Mouse (Mus musculus) limb, embryonic 14.5 days (tissue): ENCODE data around the gene Hspb8. TPM values are rescaled to one million over a fixed set of nuclear protein-coding genes. Genes with fewer than 3 reads are reported as not detected.
"Not testable (repeated sequence)": the region's sequence is repeated elsewhere in the genome, so short reads cannot be mapped to it uniquely, and the experiment has no call there.

ENCODE experiments used
- ATAC-seq: fragments of 200-750 bp; cut with Nextera tagmentation; 2 replicates; pipeline ENCODE4 v1.8.0; 2017; ENCODE audit warnings: low read depth, moderate number of reproducible peaks, moderate TSS enrichment; ENCODE audit not compliant: low FRiP score
- DNase-seq: peaks from one replicate; pipeline ENCODE4 v3.0.0-alpha.2; 2015; ENCODE audit warnings: low spot score
- H3K27ac ChIP-seq: fragments of 300-500 bp; sonication (generic); replicated peaks from 2 replicates; pipeline ENCODE4 v1.5.1; 2014; ENCODE audit warnings: low read depth, mild to moderate bottlenecking, low read length, moderate library complexity, mixed read lengths
- H3K27me3 ChIP-seq: fragments of 300-500 bp; sonication (generic); 2 replicates; pipeline ENCODE4 v1.6.1; 2014; ENCODE audit warnings: low read length, mixed read lengths; ENCODE audit not compliant: control insufficient read depth, insufficient read depth
- H3K36me3 ChIP-seq: fragments of 300-500 bp; sonication (generic); 2 replicates; pipeline ENCODE4 v1.6.1; 2014; ENCODE audit warnings: mild to moderate bottlenecking, low read length, moderate library complexity, mixed read lengths; ENCODE audit not compliant: control insufficient read depth, insufficient read depth
- H3K4me1 ChIP-seq: fragments of 300-500 bp; sonication (generic); 2 replicates; pipeline ENCODE4 v1.6.1; 2014; ENCODE audit warnings: antibody characterized with exemption, low read length, mixed read lengths; ENCODE audit not compliant: control insufficient read depth, insufficient read depth
- H3K4me2 ChIP-seq: fragments of 300-500 bp; sonication (generic); replicated peaks from 2 replicates; pipeline ENCODE4 v1.6.1; 2014; ENCODE audit warnings: low read depth, mild to moderate bottlenecking, low read length, moderate library complexity; ENCODE audit not compliant: severe bottlenecking
- H3K4me3 ChIP-seq: fragments of 300-500 bp; sonication (generic); replicated peaks from 2 replicates; pipeline ENCODE4 v1.5.1; 2014; ENCODE audit warnings: low read length
- H3K9ac ChIP-seq: fragments of 300-500 bp; sonication (generic); 2 replicates; pipeline ENCODE4 v1.6.1; 2014; ENCODE audit warnings: mild to moderate bottlenecking, low read depth, low read length, moderate library complexity; ENCODE audit not compliant: severe bottlenecking
- H3K9me3 ChIP-seq: fragments of 300-500 bp; sonication (generic); 2 replicates; pipeline ENCODE4 v1.6.1; 2016; ENCODE audit warnings: low read length; ENCODE audit not compliant: control insufficient read depth
- POLR2A ChIP-seq: fragments of 200-500 bp; IDR thresholded peaks from 2 replicates; pipeline ENCODE4 v1.8.0; 2012; ENCODE audit warnings: inconsistent platforms, mild to moderate bottlenecking, moderate library complexity, borderline replicate concordance; ENCODE audit not compliant: insufficient read depth, insufficient read length; ENCODE audit errors: extremely low read depth
- WGBS: fragments of 180-500 bp; shearing (Covaris S2); extraction: QIAGEN DNeasy Blood & Tissue Kit; methylation state at CpG from one replicate; pipeline ENCODE4 v1.1.7; 2014; 5-methylcytosine and 5-hydroxymethylcytosine counted together
- polyA plus RNA-seq, 2 experiments: library from polyadenylated mRNA; depleted of rRNA in 1 of 2; stranded (reverse) in 1 of 2; unstranded in 1 of 2; fragments of >200 nt; fragmentation: Nextera tagmentation in 1 of 2; extraction: Ambion mirVana in 1 of 2; gene quantifications; 2 replicates each; pipeline versions ENCODE4 v1.2.1 to v1.2.3; 2012 to 2014

The Hspb8 gene
- polyA plus RNA-seq, 2 experiments: 19.7 to 25.3 TPM

DNA sequence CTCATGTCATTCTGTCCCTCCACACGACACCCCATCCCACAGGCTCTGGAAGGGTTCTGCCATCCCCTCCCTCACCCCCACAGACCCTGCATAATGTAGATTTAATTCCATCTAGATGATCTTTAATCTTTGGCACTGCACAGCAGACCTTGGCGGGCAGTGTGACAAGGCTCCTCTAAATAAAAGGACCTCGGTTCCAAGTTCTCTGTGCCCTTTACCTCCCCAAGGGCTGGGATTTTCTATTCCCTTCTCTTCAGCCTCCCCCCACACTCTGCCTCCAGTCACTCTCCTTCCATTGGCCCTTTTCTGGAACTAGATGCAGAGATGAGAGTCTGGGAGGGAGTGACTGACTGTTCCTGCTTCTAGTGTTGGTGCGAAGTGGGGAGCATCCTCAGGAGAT, 33.3 kb downstream of the Hspb8 start:
- no peaks in the 10 kb centered on the region for H3K9me3 ChIP-seq
- no peak overlapping the region for H3K4me2 ChIP-seq
- H3K36me3 ChIP-seq: no peaks in the 10 kb centered on the region
- no peak for TF ChIP-seq POLR2A
- DNase-seq (no peak), ATAC-seq (no peak)
- H3K4me3 ChIP-seq: no peak overlapping the region
- no peaks in the 10 kb centered on the region for H3K27me3 ChIP-seq
- H3K9ac ChIP-seq: no peak overlapping the region
- 77% methylated on average over 4 of the region's 4 CpGs for WGBS
- H3K4me1 ChIP-seq: 0 out of 2 replicates have a peak, but pooled peaks cover 5% of the 10 kb centered on the region
- H3K27ac ChIP-seq: no peak overlapping the region

- 0 out of 2 replicates have a peak, but pooled peaks cover 5% of the 10 kb centered on the region for H3K4me1 ChIP-seq
- no peak overlapping the region for H3K4me3 ChIP-seq
- H3K36me3 ChIP-seq: no peaks in the 10 kb centered on the region
- H3K9me3 ChIP-seq: no peaks in the 10 kb centered on the region
- H3K9ac ChIP-seq: no peak overlapping the region
- no peak for ATAC-seq
- no peaks in the 10 kb centered on the region for H3K27me3 ChIP-seq
- WGBS: 71% methylated on average over 9 of the region's 9 CpGs
- DNase-seq: no peak
- H3K4me2 ChIP-seq: no peak overlapping the region
- no peak for TF ChIP-seq POLR2A
- H3K27ac ChIP-seq: no peak overlapping the region
These were observed 35.2 kb downstream of the Hspb8 start for GRCm38 (mm10) chr5:116387302-116387935.

DNA sequence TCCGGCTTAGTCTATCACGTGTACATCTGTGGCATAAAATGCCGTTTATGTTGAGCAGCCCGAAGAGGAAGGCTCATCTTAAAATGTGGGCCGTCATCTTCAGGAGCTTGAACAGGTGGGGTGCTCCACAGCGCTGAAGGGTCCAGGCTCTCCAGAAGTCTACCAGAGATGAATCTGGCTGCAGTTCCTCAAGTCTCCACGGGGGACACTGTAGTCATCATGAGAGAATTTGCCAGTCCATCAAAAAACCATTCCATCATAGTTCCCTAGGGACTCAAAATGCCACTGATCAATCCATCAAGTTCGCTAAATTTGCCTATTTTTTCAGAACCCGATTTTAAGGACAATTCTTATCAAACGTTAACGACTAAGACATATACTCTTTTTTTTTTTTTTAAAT, 36.6 kb downstream of the Hspb8 start:
- Histone ChIP-seq H3K9ac (no peak overlapping the region), H3K4me1 (0 out of 2 replicates have a peak, but pooled peaks cover 5% of the 10 kb centered on the region), H3K27ac (no peak overlapping the region), H3K27me3 (no peaks in the 10 kb centered on the region), H3K4me3 (no peak overlapping the region), H3K4me2 (no peak overlapping the region), H3K36me3 (no peaks in the 10 kb centered on the region), H3K9me3 (no peaks in the 10 kb centered on the region)
- 39% methylated on average over 11 of the region's 11 CpGs for WGBS
- ATAC-seq (no peak), DNase-seq (peak; percentile 76)
- TF ChIP-seq POLR2A: no peak

- not testable (repeated sequence) for H3K9me3 ChIP-seq, H3K4me2 ChIP-seq, H3K4me1 ChIP-seq, DNase-seq, H3K36me3 ChIP-seq, H3K4me3 ChIP-seq, H3K9ac ChIP-seq, ATAC-seq, H3K27ac ChIP-seq, H3K27me3 ChIP-seq
- 89% methylated on average over 7 of the region's 7 CpGs for WGBS
These were observed 40.0 kb downstream of the Hspb8 start for GRCm38 (mm10) chr5:116382646-116383045.

GRCm38 (mm10) chr5:116381726-116382125, 40.9 kb downstream of the Hspb8 start:
- Histone ChIP-seq H3K27ac (no peak overlapping the region), H3K4me1 (peaks cover 4% of the 10 kb centered on the region; the same call in 1 of the 2 replicates), H3K4me3 (no peak overlapping the region), H3K9me3 (no peaks in the 10 kb centered on the region), H3K9ac (no peak overlapping the region), H3K4me2 (no peak overlapping the region), H3K27me3 (no peaks in the 10 kb centered on the region), H3K36me3 (no peaks in the 10 kb centered on the region)
- ATAC-seq (no peak), DNase-seq (no peak)
- no peak for TF ChIP-seq POLR2A
- 90% methylated on average over 6 of the region's 6 CpGs for WGBS

- Histone ChIP-seq H3K27me3 (no peaks in the 10 kb centered on the region), H3K27ac (no peak overlapping the region), H3K4me3 (no peak overlapping the region), H3K9ac (no peak overlapping the region), H3K36me3 (no peaks in the 10 kb centered on the region), H3K4me2 (no peak overlapping the region), H3K4me1 (peaks cover 4% of the 10 kb centered on the region; the same call in 1 of the 2 replicates), H3K9me3 (no peaks in the 10 kb centered on the region)
- DNase-seq (no peak), ATAC-seq (no peak)
- no peak for TF ChIP-seq POLR2A
- 75% methylated on average over 15 of the region's 15 CpGs for WGBS
These were observed 41.4 kb downstream of the Hspb8 start for GRCm38 (mm10) chr5:116381217-116381616.
